Mouse (Mus musculus) MEL (cell line): ENCODE data around the gene Aars.

Source experiments
- CHD2 ChIP-seq: IDR thresholded peaks from 2 replicates; pipeline ENCODE4 v1.6.1; 2011; ENCODE audit warnings: low read length, improper control_type of control experiment
- POLR2A ChIP-seq, 2 experiments: IDR thresholded peaks; 2 replicates each; pipeline ENCODE4 v1.6.1; 2011 to 2012; ENCODE audit warnings: low read length in 2 of 2, mild to moderate bottlenecking in 2 of 2, control low read depth in 1 of 2, improper control_type of control experiment in 1 of 2, low read depth in 1 of 2, moderate library complexity in 1 of 2; ENCODE audit not compliant: control insufficient read depth in 1 of 2, insufficient read depth in 1 of 2, poor library complexity in 1 of 2

GRCm38 (mm10) chr8:111056158-111056663 lies 23.3 kb downstream of the Aars start, which contains the start of gene Exosc6:
- TF ChIP-seq POLR2A (IDR thresholded peaks at IDR 0.05; ENCODE audit: control insufficient read depth in 1 of 2, insufficient read depth in 1 of 2, low read depth in 1 of 2, low read length in 2 of 2, poor library complexity in 1 of 2) (peak; percentile 87 to 90; a peak in 3 of 4 replicates), CHD2 (no peak)
